Mouse (Mus musculus) CD4-positive helper T cell, adult 2 months (primary cell): ENCODE measurements at regions not wholly inside any gene's neighbourhood (a gene's known extent, or its start where the extent isn't known, plus 50 kb on each side); places are given as distances from the start of the nearest gene placed in this dataset.

Experiments
- DNase-seq: peaks from one replicate; pipeline ENCODE4 v3.0.0-alpha.2; 2012; ENCODE audit warnings: low read depth, missing footprints, low spot score

GRCm38 (mm10) chr6:112119180-112119579 is 154.4 kb upstream of the Lmcd1 start:
- DNase-seq: no peak

- DNase-seq: no peak
These were observed 140.0 kb upstream of the Lmcd1 start for GRCm38 (mm10) chr6:112133522-112133921.

GRCm38 (mm10) chr6:112152535-112153364 is 120.8 kb upstream of the Lmcd1 start:
- no peak for DNase-seq

- DNase-seq: no peak
These were observed 106.1 kb upstream of the Lmcd1 start for GRCm38 (mm10) chr6:112167487-112167886.

GRCm38 (mm10) chr6:112176344-112176743 is 97.2 kb upstream of the Lmcd1 start:
- no peak for DNase-seq

GRCm38 (mm10) chr6:112187636-112188035 is 85.9 kb upstream of the Lmcd1 start:
- no peak for DNase-seq

GRCm38 (mm10) chr6:112191032-112191431 is 82.5 kb upstream of the Lmcd1 start:
- DNase-seq: no peak

GRCm38 (mm10) chr6:112197445-112197844 is 76.1 kb upstream of the Lmcd1 start:
- DNase-seq: peak; percentile 35

GRCm38 (mm10) chr6:112199241-112199640 is 74.3 kb upstream of the Lmcd1 start:
- no peak for DNase-seq

- no peak for DNase-seq
These were observed 71.4 kb upstream of the Lmcd1 start for GRCm38 (mm10) chr6:112202120-112202519.

GRCm38 (mm10) chr6:112203321-112203720 is 70.2 kb upstream of the Lmcd1 start:
- DNase-seq: no peak

- DNase-seq: no peak
These were observed 68.6 kb upstream of the Lmcd1 start for GRCm38 (mm10) chr6:112204956-112205355.

- DNase-seq: no peak
These were observed 68.0 kb upstream of the Lmcd1 start for GRCm38 (mm10) chr6:112205420-112205995.

- DNase-seq: peak; percentile 13
These were observed 66.3 kb upstream of the Lmcd1 start for GRCm38 (mm10) chr6:112207229-112207628.

- DNase-seq: no peak
These were observed 63.2 kb upstream of the Lmcd1 start for GRCm38 (mm10) chr6:112210238-112210950.

- DNase-seq: no peak
These were observed 56.7 kb upstream of the Lmcd1 start for GRCm38 (mm10) chr6:112216868-112217267.

GRCm38 (mm10) chr6:112218248-112218647 is 55.3 kb upstream of the Lmcd1 start:
- no peak for DNase-seq

- DNase-seq: no peak
These were observed 53.9 kb upstream of the Lmcd1 start for GRCm38 (mm10) chr6:112219641-112220040.

- no peak for DNase-seq
These were observed 53.4 kb upstream of the Lmcd1 start for GRCm38 (mm10) chr6:112220149-112220548.

GRCm38 (mm10) chr6:112221373-112221772 is 52.2 kb upstream of the Lmcd1 start:
- DNase-seq: no peak

GRCm38 (mm10) chr6:112223325-112223724 is 50.2 kb upstream of the Lmcd1 start:
- no peak for DNase-seq
